Mouse (Mus musculus): ENCODE data around the gene Ube3c. TPM values are rescaled to one million over a fixed set of nuclear protein-coding genes. Genes with fewer than 3 reads are reported as not detected.
A peak's percentile ranks its signal among the peaks of the same experiment; 100 is the strongest.
"Not testable (repeated sequence)": the region's sequence is repeated elsewhere in the genome, so short reads cannot be mapped to it uniquely, and the experiment has no call there.

The Ube3c gene
- 38.1 and 43.4 TPM in 2 replicates for polyA plus RNA-seq (2012; rRNA removed)

DNA sequence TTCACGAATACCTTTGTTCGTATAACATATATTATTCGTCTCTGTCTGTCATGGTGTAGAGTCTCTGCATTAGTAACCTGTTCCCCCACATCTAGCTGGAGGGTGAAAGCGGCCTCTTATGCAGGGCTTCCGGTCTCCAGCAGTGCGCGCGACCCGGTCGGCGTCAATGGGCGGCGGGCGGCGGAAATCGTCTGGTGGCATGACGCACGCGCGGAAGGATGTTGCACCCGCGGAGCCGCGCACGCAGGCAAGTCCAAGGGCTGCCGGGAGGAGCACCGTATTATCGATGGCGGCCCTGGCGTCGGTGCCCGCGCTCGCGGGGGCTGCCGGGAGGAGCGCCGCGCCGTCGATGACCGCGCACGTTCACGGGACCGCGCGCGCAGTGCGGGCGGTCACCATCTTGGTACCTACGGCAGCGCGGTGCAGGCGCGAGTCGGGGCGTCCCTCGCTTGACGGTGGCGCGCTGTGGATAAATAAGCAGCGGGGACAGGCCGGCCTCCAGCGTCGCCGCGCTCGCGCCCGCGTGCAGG is at the start of gene Ube3c:
Ube3c (plus strand) TSS at position 395 of the 530 bp plus-strand sequence.
- DNase-seq (ENCODE audit: low read depth) = peak; percentile 100
- no peak for TF ChIP-seq CTCF (IDR thresholded peaks at IDR 0.05; ENCODE audit: borderline replicate concordance, extremely low read depth, insufficient read depth, insufficient read length)
- peak; percentile 86 for TF ChIP-seq POLR2A (IDR thresholded peaks at IDR 0.05; ENCODE audit: borderline replicate concordance, extremely low read depth, insufficient read depth, insufficient read length, poor library complexity, severe bottlenecking)

DNA sequence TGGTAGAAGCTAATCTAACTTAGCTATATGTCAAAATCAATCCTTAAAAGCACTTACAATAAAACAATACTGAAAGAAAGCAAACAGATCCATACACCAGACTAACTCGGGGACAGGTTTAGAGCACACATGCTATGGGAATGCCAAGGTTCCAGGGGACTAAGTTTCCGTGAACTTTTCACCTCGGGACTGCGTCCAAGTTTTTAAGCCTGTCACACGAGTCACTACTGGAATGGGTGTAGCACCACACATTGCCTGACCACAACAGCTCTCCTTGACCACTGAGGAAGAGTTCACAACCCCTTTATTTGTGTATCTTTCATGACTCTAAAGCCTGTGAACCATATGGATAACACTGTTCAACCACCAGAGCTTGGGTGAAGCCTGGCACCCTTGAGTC is 8.9 kb upstream of the Ube3c start:
- TF ChIP-seq POLR2A (IDR thresholded peaks at IDR 0.05; ENCODE audit: borderline replicate concordance, extremely low read depth, insufficient read depth, insufficient read length, poor library complexity, severe bottlenecking) (no peak), CTCF (IDR thresholded peaks at IDR 0.05; ENCODE audit: borderline replicate concordance, extremely low read depth, insufficient read depth, insufficient read length) (no peak)
- no peak for DNase-seq (ENCODE audit: low read depth)

DNA sequence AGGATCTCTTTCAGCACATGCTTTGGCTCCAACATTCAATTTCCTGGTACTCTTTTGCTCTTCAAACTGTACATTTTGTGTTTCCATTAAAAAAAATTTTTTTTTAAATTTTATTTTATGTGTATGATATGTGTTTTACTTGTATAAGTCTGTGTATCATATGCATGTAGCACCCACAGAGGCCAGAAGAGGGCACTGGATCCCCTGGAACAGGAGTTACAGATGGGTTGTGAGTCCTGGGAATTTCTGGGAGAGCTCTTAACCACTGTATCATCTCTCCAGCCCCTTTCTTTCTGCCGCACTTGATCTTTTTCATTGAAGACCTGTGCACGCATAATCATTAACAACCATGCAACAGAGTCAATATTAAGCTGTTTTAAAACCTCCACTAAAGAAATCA is 8.4 kb upstream of the Ube3c start:
- TF ChIP-seq CTCF (IDR thresholded peaks at IDR 0.05; ENCODE audit: borderline replicate concordance, extremely low read depth, insufficient read depth, insufficient read length) (peak; percentile 8; the same call in 1 of the 2 replicates), POLR2A (IDR thresholded peaks at IDR 0.05; ENCODE audit: borderline replicate concordance, extremely low read depth, insufficient read depth, insufficient read length, poor library complexity, severe bottlenecking) (no peak)
- DNase-seq (ENCODE audit: low read depth) = no peak

DNA sequence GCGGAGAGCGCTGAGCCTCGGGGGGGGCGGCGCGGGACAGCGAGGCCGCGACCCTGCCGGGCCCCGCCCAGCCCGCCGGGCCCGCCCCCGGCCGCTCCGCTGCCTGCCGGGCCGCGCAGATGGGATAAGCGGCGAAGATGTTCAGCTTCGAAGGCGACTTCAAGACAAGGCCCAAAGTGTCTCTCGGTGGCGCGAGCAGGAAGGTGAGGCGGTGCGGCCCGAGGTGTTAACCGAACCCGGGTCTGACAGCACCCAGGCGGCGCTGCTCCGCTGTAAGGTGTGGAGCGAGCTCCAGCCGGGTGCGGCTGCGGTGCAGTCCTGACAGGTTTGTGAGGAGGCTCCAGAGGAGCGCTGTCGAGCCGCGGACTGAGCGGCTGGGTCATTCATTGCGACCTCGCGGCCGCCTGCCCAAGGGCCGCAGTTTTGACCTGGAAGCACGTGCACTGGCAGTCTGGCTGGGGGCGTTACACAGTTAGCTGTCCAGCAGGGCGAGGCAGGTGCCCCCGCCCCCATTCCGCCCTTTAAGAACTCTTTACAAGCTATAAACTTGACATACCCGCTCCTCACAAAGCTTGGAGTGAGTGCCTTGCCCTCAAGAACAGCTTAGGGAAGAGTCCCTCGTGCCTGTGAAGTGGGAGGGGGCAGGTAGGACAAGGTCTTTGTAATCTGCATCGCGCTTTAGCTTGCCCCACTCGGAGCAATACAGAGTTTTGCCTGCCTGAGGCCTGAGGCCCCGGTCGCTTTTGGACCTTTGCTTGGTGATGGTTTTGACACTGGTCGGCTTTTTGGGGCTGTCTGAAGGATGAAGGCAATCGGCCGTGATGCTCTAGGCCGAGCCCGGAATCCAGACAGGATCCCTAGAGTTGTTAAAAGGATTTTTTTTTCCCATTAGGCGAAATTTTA is 587 bp downstream of the Ube3c start:
- TF ChIP-seq POLR2A (IDR thresholded peaks at IDR 0.05; ENCODE audit: borderline replicate concordance, extremely low read depth, insufficient read depth, insufficient read length, poor library complexity, severe bottlenecking) = no peak
- no peak for TF ChIP-seq CTCF (IDR thresholded peaks at IDR 0.05; ENCODE audit: borderline replicate concordance, extremely low read depth, insufficient read depth, insufficient read length)
- DNase-seq (ENCODE audit: low read depth) = no peak

GRCm38 (mm10) chr5:29574286-29574685 is 5.2 kb downstream of the Ube3c start:
- DNase-seq (ENCODE audit: low read depth) = not testable (repeated sequence)

DNA sequence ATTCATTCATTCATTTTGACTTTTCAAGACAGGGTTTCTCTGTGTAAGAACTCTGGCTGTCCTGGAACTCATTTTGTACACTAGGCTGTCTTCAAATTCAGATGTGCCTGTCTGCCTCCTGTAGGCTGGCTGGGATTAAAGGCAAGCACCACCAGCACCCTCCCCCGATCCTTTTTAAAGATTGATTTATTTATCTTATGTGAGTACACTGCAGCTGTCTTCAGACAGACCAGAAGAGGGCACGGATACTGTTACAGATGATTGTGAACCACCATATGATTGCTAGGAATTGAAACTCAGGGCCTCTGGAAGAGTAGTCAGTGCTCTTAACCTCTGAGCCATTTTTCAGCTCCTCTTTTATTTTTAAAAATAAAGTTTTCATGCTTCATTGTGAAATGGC is 6.0 kb downstream of the Ube3c start:
- no peak for TF ChIP-seq CTCF (IDR thresholded peaks at IDR 0.05; ENCODE audit: borderline replicate concordance, extremely low read depth, insufficient read depth, insufficient read length)
- TF ChIP-seq POLR2A (IDR thresholded peaks at IDR 0.05; ENCODE audit: borderline replicate concordance, extremely low read depth, insufficient read depth, insufficient read length, poor library complexity, severe bottlenecking) = no peak
- no peak for DNase-seq (ENCODE audit: low read depth)

DNA sequence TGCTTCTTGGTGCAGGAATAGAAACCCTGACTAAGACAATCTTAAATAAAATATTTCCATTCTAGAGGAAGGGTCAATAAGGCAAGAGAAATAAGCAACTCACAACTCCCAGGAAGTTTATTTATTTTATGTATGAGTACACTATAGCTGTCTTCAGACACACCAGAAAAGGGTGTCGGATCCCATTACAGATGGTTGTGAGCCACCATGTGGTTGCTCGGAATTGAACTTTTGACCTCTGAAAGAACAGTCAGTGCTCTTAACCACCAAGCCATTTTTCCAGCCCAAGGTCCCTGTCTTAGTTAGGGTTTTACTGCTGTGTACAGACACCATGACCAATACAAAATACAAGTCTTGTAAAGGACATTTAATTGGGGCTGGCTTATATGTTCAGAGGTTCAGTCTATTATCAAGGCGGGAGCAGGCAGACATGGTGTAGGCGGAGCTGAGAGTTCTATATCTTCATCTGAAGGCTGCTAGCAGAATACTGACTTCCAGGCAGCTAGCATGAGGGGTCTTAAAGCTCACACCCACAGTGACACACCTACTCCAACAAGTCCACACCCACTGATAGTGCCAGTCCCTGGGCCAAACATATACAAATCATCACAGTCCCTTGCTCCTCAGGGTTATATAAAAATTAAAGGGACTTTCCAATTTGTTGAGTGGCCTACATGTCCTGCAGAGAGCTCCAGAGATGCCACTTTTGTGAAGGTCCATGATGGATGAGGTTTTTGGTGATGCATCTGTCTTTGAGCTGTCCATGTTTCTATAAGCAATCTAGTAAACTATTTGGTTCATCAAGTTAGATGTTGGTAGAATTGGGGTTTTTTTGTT is 9.0 kb downstream of the Ube3c start:
- DNase-seq (ENCODE audit: low read depth) = no peak
- TF ChIP-seq CTCF (IDR thresholded peaks at IDR 0.05; ENCODE audit: borderline replicate concordance, extremely low read depth, insufficient read depth, insufficient read length) (no peak), POLR2A (IDR thresholded peaks at IDR 0.05; ENCODE audit: borderline replicate concordance, extremely low read depth, insufficient read depth, insufficient read length, poor library complexity, severe bottlenecking) (no peak)

- TF ChIP-seq POLR2A (IDR thresholded peaks at IDR 0.05; ENCODE audit: borderline replicate concordance, extremely low read depth, insufficient read depth, insufficient read length, poor library complexity, severe bottlenecking) (no peak), CTCF (IDR thresholded peaks at IDR 0.05; ENCODE audit: borderline replicate concordance, extremely low read depth, insufficient read depth, insufficient read length) (no peak)
Measured at GRCm38 (mm10) chr5:29583880-29584595, 15.0 kb downstream of the Ube3c start.

GRCm38 (mm10) chr5:29592161-29592560 is 23.1 kb downstream of the Ube3c start:
- DNase-seq (ENCODE audit: low read depth) = not testable (repeated sequence)

More at GRCm38 (mm10) chr5:29583880-29584595, 15.0 kb downstream of the Ube3c start:
- no peak for DNase-seq (ENCODE audit: low read depth)

GRCm38 (mm10) chr5:29606546-29606945 is 37.5 kb downstream of the Ube3c start:
- DNase-seq (ENCODE audit: low read depth) = peak; percentile 31
- no peak for TF ChIP-seq POLR2A (IDR thresholded peaks at IDR 0.05; ENCODE audit: borderline replicate concordance, extremely low read depth, insufficient read depth, insufficient read length, poor library complexity, severe bottlenecking)
- no peak for TF ChIP-seq CTCF (IDR thresholded peaks at IDR 0.05; ENCODE audit: borderline replicate concordance, extremely low read depth, insufficient read depth, insufficient read length)

- TF ChIP-seq CTCF (IDR thresholded peaks at IDR 0.05; ENCODE audit: borderline replicate concordance, extremely low read depth, insufficient read depth, insufficient read length) (no peak), POLR2A (IDR thresholded peaks at IDR 0.05; ENCODE audit: borderline replicate concordance, extremely low read depth, insufficient read depth, insufficient read length, poor library complexity, severe bottlenecking) (no peak)
- no peak for DNase-seq (ENCODE audit: low read depth)
Measured at GRCm38 (mm10) chr5:29625610-29626009, 56.6 kb downstream of the Ube3c start.
